Mouse (Mus musculus) testis, adult 2 months (tissue): ENCODE data around the gene Polr2a.
A peak's percentile ranks its signal among the peaks of the same experiment; 100 is the strongest.

ENCODE experiments used
- CTCF ChIP-seq: fragments of 200-500 bp; IDR thresholded peaks from 2 replicates; pipeline ENCODE4 v1.5.1; 2012; ENCODE audit warnings: low read depth, mild to moderate bottlenecking, inconsistent platforms, low read length, moderate library complexity; ENCODE audit not compliant: control insufficient read depth, insufficient read depth, insufficient replicate concordance
- POLR2A ChIP-seq: fragments of 200-500 bp; IDR thresholded peaks from 2 replicates; pipeline ENCODE4 v1.6.1; 2012; ENCODE audit warnings: low read depth, mild to moderate bottlenecking, inconsistent platforms, low read length, moderate library complexity; ENCODE audit not compliant: control insufficient read depth

GRCm38 (mm10) chr11:69758971-69759721 is 709 bp upstream of the Polr2a start:
- TF ChIP-seq CTCF (no peak), POLR2A (peak; percentile 63)
